Mouse (Mus musculus): ENCODE results near the gene Usp12. TPM values are rescaled to one million over a fixed set of nuclear protein-coding genes. Genes with fewer than 3 reads are reported as not detected.
A peak's percentile ranks its signal among the peaks of the same experiment; 100 is the strongest.

Gene Usp12
- total and polyA plus RNA-seq, 3 experiments, result 6.0 to 17.2 (median 16.8) TPM

GRCm38 (mm10) chr5:146832435-146832768, 37.6 kb upstream of the Usp12 start:
- no peak for DNase-seq
- Histone ChIP-seq H3K4me3 (peak overlapping the region; percentile 65), H3K27me3 (ENCODE audit: control insufficient read depth, insufficient read depth, low read length) (no peaks in the 10 kb centered on the region), H3K27ac (peak overlapping the region; percentile 100), H3K9ac (ENCODE audit: low read depth, low read length) (peak overlapping the region; percentile 14; the same call in 1 of the 2 replicates), H3K4me1 (ENCODE audit: control insufficient read depth, insufficient read depth, low read length) (peaks cover 2% of the 10 kb centered on the region; the same call in 1 of the 2 replicates), H3K79me2 (replicated peaks; ENCODE audit: control insufficient read depth, insufficient read depth, low read length) (no peaks in the 10 kb centered on the region), H3K36me3 (ENCODE audit: control insufficient read depth, insufficient read depth, low read length) (peaks cover 17% of the 10 kb centered on the region)
- TF ChIP-seq EP300 (IDR thresholded peaks at IDR 0.05; ENCODE audit: insufficient read depth, low read depth, low read length), result no peak
- no peak for TF ChIP-seq CTCF (IDR thresholded peaks at IDR 0.05)
- intact Hi-C loops (cut with DNase I), result loop anchor here (2.0 to 10.0 kb wide), 4 partner anchors 38 to 242 kb away; partner anchors contain the start of genes Lnx2, Polr1d and Usp12
- 40% methylated on average over 7 of the region's 7 CpGs for WGBS

DNA sequence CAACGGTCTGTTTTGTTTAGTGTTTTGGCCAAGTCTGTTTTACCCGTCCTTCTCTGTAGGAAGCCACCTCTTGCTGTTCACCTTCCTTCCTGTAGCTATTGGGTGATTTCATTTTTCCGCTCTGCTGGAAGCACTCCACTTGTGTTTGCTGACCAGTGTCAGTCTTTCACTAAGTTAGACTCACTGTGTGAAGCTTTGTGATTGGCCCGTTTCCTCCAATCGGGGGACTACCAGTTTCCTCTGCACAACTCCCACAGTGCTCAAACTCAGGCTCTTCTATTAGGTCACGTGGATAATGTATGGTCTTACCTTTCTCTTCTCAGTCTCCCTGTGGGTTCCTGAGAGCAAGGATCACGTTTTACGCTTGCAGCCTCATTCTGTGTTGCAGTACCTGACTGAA, 34.7 kb upstream of the Usp12 start:
- peaks cover 3% of the 10 kb centered on the region for H3K4me1 ChIP-seq (ENCODE audit: control insufficient read depth, insufficient read depth, low read length)
- H3K79me2 ChIP-seq (replicated peaks; ENCODE audit: control insufficient read depth, insufficient read depth, low read length), result no peaks in the 10 kb centered on the region
- H3K36me3 ChIP-seq (ENCODE audit: control insufficient read depth, insufficient read depth, low read length), result peaks cover 9% of the 10 kb centered on the region
- peak in 1 of 2 experiments; percentile 27 for DNase-seq
- no peak overlapping the region for H3K27ac ChIP-seq
- WGBS, result 28% methylated on average over 8 of the region's 8 CpGs
- intact Hi-C loops (cut with DNase I), result no loop called here
- TF ChIP-seq POLR2A (IDR thresholded peaks at IDR 0.05; ENCODE audit: insufficient read depth, low read depth, low read length) (no peak), EP300 (IDR thresholded peaks at IDR 0.05; ENCODE audit: insufficient read depth, low read depth, low read length) (no peak), CTCF (IDR thresholded peaks at IDR 0.05) (no peak)
- H3K9ac ChIP-seq (ENCODE audit: low read depth, low read length), result no peak overlapping the region
- no peaks in the 10 kb centered on the region for H3K27me3 ChIP-seq (ENCODE audit: control insufficient read depth, insufficient read depth, low read length)
- no peak overlapping the region for H3K4me3 ChIP-seq

DNA sequence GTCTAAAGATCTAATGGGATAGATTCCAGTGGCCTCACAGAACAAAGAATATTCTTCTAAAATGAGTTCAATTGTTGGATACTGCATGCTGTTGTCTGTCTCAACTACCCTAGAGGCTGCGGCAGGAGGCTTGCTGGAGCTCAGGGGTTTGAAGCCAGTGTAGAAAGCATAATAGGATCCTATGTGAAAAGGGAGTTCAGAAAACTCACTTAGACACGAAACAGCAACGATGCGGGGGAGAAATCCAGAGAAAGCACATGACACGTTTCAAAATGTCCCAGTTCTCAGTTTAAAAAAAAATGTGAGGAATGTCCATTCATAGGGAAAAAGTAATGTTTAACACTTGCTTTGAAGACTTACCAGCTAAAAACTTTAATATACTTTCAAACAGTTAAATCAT, 28.2 kb upstream of the Usp12 start:
- no peak for DNase-seq
- WGBS, result 74% methylated on average over 5 of the region's 5 CpGs
- H3K27ac ChIP-seq, result no peak overlapping the region
- no peaks in the 10 kb centered on the region for H3K79me2 ChIP-seq (replicated peaks; ENCODE audit: control insufficient read depth, insufficient read depth, low read length)
- no peaks in the 10 kb centered on the region for H3K36me3 ChIP-seq (ENCODE audit: control insufficient read depth, insufficient read depth, low read length)
- H3K27me3 ChIP-seq (ENCODE audit: control insufficient read depth, insufficient read depth, low read length), result no peaks in the 10 kb centered on the region
- no peak overlapping the region for H3K9ac ChIP-seq (ENCODE audit: low read depth, low read length)
- no peak for TF ChIP-seq CTCF (IDR thresholded peaks at IDR 0.05)
- TF ChIP-seq EP300 (IDR thresholded peaks at IDR 0.05; ENCODE audit: insufficient read depth, low read depth, low read length), result no peak
- no peak overlapping the region for H3K4me3 ChIP-seq
- H3K4me1 ChIP-seq (ENCODE audit: control insufficient read depth, insufficient read depth, low read length), result peaks cover 2% of the 10 kb centered on the region
- intact Hi-C loops (cut with DNase I), result no loop called here

DNA sequence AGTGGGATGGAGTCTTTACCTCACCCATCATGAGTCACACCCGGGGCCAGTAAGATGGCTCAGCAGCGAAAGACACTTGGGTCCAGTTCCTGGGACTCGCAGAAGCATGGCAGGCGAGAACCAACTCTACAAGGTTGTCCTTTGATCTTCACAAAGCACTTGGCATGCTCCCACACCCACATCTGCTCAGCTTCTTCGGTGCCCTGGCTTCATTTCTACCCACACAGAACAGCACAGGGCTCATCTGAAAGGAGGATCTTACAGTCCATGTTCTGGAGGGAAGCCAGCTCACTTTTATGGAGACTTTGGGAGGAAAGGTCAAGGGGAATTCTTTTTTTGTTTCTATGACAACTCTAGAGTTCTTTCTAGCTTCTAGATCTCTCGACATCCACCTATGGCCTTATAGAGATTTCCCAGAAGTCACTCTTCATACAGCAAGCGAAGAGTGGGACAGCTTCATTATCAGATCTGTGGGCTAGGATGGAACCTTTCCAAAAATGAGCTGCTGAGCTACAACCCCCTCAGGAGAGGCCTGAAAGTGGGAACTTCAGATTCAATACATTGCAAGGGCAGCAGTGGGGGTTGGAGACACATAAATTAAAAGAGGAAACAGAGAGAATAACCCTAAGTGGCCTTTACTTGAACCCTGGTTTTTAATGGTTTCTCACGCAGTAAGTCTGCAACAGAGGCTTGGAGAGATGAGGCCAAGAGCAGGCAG, 24.3 kb upstream of the Usp12 start:
- no peak for TF ChIP-seq POLR2A (IDR thresholded peaks at IDR 0.05; ENCODE audit: insufficient read depth, low read depth, low read length)
- TF ChIP-seq CTCF (IDR thresholded peaks at IDR 0.05), result no peak
- TF ChIP-seq EP300 (IDR thresholded peaks at IDR 0.05; ENCODE audit: insufficient read depth, low read depth, low read length), result no peak
- no peak overlapping the region for H3K4me3 ChIP-seq
- H3K79me2 ChIP-seq (replicated peaks; ENCODE audit: control insufficient read depth, insufficient read depth, low read length), result no peaks in the 10 kb centered on the region
- H3K27ac ChIP-seq, result no peak overlapping the region
- H3K27me3 ChIP-seq (ENCODE audit: control insufficient read depth, insufficient read depth, low read length), result no peaks in the 10 kb centered on the region
- H3K4me1 ChIP-seq (ENCODE audit: control insufficient read depth, insufficient read depth, low read length), result no peaks in the 10 kb centered on the region
- no peak overlapping the region for H3K9ac ChIP-seq (ENCODE audit: low read depth, low read length)
- no peaks in the 10 kb centered on the region for H3K36me3 ChIP-seq (ENCODE audit: control insufficient read depth, insufficient read depth, low read length)
- 73% methylated on average over 8 of the region's 8 CpGs for WGBS
- no peak for DNase-seq
- intact Hi-C loops (cut with DNase I), result no loop called here

DNA sequence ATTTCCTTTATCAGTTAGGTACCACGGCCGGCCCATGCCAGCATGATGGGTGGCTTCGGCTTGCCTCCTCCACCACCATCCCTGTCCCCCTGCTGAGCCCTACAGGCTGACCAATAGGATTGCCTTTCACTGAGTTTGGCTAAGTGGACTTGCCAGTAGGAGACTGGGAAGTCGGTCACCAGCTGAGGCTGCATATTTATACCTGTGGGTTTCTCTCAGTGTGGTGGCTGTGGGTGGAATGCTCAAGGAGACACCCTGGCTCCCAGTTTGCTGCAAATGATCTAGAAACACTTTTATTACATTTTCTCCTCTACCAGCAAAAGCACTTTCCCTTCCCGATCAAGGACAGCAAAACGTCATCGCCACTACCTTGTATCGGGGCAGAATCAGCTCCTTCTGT, 22.8 kb upstream of the Usp12 start:
- no peak for TF ChIP-seq EP300 (IDR thresholded peaks at IDR 0.05; ENCODE audit: insufficient read depth, low read depth, low read length)
- TF ChIP-seq CTCF (IDR thresholded peaks at IDR 0.05), result no peak
- no peak for TF ChIP-seq POLR2A (IDR thresholded peaks at IDR 0.05; ENCODE audit: insufficient read depth, low read depth, low read length)
- Histone ChIP-seq H3K36me3 (ENCODE audit: control insufficient read depth, insufficient read depth, low read length) (no peaks in the 10 kb centered on the region), H3K4me3 (no peak overlapping the region), H3K27ac (no peak overlapping the region), H3K4me1 (ENCODE audit: control insufficient read depth, insufficient read depth, low read length) (no peaks in the 10 kb centered on the region), H3K27me3 (ENCODE audit: control insufficient read depth, insufficient read depth, low read length) (no peaks in the 10 kb centered on the region), H3K79me2 (replicated peaks; ENCODE audit: control insufficient read depth, insufficient read depth, low read length) (no peaks in the 10 kb centered on the region), H3K9ac (ENCODE audit: low read depth, low read length) (no peak overlapping the region)
- no peak for DNase-seq
- 78% methylated on average over 8 of the region's 8 CpGs for WGBS
- intact Hi-C loops (cut with DNase I), result no loop called here

DNA sequence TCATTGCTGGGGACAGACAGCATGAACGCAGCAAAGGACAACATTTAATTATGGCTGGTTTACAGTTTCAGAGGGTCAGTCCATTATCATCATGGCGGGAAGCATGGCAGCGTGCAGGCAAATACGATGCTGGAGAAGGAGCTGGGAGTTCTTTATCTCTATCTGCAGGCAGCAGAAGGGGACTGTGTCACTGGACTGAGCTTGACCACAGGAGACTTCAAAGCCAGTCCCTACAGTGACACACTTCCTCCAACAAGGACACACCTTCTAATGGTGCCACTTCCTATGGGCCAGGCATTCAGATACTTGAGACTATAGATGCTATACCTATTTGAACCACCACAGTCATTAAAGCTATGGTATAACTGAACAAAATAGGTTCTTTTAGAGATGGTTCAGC, 20.6 kb upstream of the Usp12 start:
- 69% methylated on average over 4 of the region's 4 CpGs for WGBS
- intact Hi-C loops (cut with DNase I), result no loop called here

More for the DNA sequence above, 20.6 kb upstream of the Usp12 start:
- no peak overlapping the region for H3K4me3 ChIP-seq
- H3K36me3 ChIP-seq (ENCODE audit: control insufficient read depth, insufficient read depth, low read length), result no peaks in the 10 kb centered on the region
- TF ChIP-seq POLR2A (IDR thresholded peaks at IDR 0.05; ENCODE audit: insufficient read depth, low read depth, low read length) (no peak), EP300 (IDR thresholded peaks at IDR 0.05; ENCODE audit: insufficient read depth, low read depth, low read length) (no peak), CTCF (IDR thresholded peaks at IDR 0.05) (no peak)
- H3K9ac ChIP-seq (ENCODE audit: low read depth, low read length), result no peak overlapping the region
- no peaks in the 10 kb centered on the region for H3K4me1 ChIP-seq (ENCODE audit: control insufficient read depth, insufficient read depth, low read length)
- H3K27ac ChIP-seq, result no peak overlapping the region
- no peaks in the 10 kb centered on the region for H3K79me2 ChIP-seq (replicated peaks; ENCODE audit: control insufficient read depth, insufficient read depth, low read length)
- no peak for DNase-seq
- H3K27me3 ChIP-seq (ENCODE audit: control insufficient read depth, insufficient read depth, low read length), result no peaks in the 10 kb centered on the region
